Mouse (Mus musculus): ENCODE measurements at regions not wholly inside any gene's neighbourhood (a gene's known extent, or its start where the extent isn't known, plus 50 kb on each side); places are given as distances from the start of the nearest gene placed in this dataset.

GRCm38 (mm10) chr5:131359831-131360230 is 51.5 kb upstream of the Galnt17 start:
- TF ChIP-seq CTCF (IDR thresholded peaks at IDR 0.05; ENCODE audit: borderline replicate concordance, insufficient read depth, low read length) (no peak), POLR2A (IDR thresholded peaks at IDR 0.05; ENCODE audit: low read depth, low read length) (no peak)

All from embryonic fibroblast, embryonic 13.5 days (primary cell).